Mouse (Mus musculus): ENCODE results near the gene Syt3. TPM values are rescaled to one million over a fixed set of nuclear protein-coding genes. Genes with fewer than 3 reads are reported as not detected.

Gene Syt3
- polyA plus RNA-seq (2015; fragmentation: Nextera tagmentation; extraction: Ambion mirVana): 0.03 and 0.09 TPM in 2 replicates

DNA sequence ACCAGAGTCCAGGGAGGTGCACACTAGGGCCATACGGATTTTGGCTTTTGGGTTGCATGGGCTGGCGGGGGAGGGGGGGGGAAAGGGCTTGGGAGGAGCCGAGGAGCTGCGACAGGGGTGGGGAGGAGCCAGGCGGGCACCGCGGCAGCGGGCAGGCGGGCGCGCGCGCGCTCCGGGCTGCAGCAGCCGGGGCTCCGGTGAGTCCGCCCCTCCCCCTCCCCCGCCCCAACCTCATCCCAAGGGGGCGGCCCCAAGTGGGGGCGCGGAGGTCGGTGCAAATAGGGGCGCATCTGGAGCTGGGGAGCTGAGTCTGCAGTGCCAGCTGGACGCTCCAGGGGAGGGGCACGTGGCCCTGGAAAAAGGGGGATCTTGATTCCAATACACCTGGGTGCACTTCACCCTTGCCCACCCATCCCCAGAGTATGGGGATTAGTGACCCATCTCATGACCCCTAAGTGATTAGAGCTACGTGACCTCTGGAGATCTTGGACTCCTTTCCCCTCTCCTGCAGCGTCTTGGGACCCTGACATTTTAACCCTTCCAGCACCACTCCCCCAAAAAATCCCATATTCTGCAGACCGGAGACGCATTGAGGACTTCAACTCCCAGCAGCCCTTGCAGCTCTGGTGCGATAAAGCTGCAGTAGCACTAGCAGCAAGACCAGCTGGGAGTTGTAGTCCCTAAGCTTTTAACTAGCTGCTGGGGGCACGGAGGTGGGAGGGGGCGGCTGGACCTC, at the start of gene Syt3:
Syt3 (plus strand) TSS at position 123 of the 736 bp plus-strand sequence.
- Histone ChIP-seq H3K4me1 (replicated peaks) (peaks cover 8% of the 10 kb centered on the region), H3K27me3 (peaks cover 72% of the 10 kb centered on the region), H3K4me3 (replicated peaks) (peak within 1 kb of the TSS; percentile 47), H3K36me3 (no peaks in the 10 kb centered on the region), H3K9ac (no peak within 1 kb of the TSS), H3K27ac (no peak within 1 kb of the TSS), H3K9me3 (replicated peaks) (no peaks in the 10 kb centered on the region), H3K4me2 (peak within 1 kb of the TSS; percentile 65)
- no peak for DNase-seq
- WGBS (ENCODE audit: insufficient replicate concordance): 1% methylated on average over 29 of the region's 33 CpGs
- peak; percentile 45; the same call in 1 of the 2 replicates for ATAC-seq (ENCODE audit: low read depth)

DNA sequence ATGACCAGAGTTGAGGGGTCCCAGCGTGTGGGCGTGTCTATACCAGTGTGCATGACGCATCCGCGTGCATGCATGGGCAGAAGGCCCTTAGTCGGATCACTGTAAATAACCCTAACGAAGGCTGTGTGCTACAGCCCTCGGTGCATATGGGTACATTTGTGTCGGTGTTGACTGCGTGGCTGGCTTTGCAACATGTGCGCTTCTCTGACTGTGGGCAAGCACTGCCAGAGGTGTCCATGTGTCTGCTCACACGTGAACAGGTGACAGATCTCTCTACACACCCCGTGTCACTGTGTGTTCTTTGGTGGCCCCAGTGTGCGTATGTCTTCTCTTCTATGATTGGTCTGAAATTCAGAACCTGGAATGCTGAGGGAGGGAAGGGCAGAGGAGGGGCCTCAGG, 49.8 kb upstream of the Syt3 start:
- Histone ChIP-seq H3K27ac (no peak overlapping the region), H3K36me3 (no peaks in the 10 kb centered on the region), H3K4me3 (replicated peaks) (no peak overlapping the region), H3K9ac (no peak overlapping the region), H3K4me2 (no peak overlapping the region), H3K9me3 (replicated peaks) (no peaks in the 10 kb centered on the region), H3K4me1 (replicated peaks) (no peaks in the 10 kb centered on the region), H3K27me3 (peaks cover 65% of the 10 kb centered on the region)
- 54% methylated on average over 14 of the region's 14 CpGs for WGBS (ENCODE audit: insufficient replicate concordance)
- DNase-seq (no peak), ATAC-seq (ENCODE audit: low read depth) (no peak)

DNA sequence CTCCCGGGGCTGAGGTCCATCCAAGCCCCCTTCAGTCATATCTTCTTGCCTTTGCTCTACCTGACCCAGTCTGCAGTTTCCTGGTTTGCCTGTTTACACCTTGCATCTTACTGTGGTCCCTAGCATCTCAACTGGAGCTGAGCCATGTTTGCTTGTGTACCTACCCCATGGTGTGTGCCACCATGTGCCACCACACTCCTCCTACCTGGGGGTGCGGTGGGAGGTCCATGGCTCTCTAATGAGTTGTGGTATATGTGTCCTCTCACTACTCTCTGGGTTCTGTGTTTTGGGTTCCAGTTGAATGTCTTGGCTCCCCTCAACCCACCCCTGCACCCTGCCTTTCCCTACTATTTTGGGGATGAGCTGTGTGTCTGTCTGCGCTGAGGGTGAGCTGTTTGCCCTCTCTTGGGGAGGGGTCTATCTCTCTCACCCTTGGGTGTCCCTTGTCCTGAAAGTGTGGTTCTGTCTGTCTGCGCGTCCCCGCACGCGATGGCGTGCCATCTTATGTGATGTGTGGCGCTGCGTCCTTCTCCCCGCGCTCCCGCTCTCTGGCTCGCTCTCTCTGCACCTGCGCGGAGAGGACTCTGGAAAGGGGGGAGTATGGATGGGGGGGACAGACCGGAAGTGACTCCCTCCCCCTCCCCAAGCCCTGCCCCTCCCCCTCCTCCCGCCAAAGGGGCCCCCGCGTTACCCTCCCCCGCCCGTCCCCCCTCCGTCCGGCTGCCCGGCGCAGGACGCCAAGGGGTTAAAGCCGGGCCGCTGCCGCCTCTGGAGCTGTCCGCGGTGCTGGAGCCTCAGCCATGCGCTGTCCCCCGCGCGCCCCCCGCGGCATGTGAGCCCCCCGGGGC, 48.6 kb upstream of the Syt3 start:
- no peaks in the 10 kb centered on the region for H3K36me3 ChIP-seq
- DNase-seq: no peak
- peak overlapping the region; percentile 46 for H3K4me2 ChIP-seq
- peak overlapping the region; percentile 26 for H3K4me3 ChIP-seq (replicated peaks)
- 5% methylated on average over 33 of the region's 40 CpGs for WGBS (ENCODE audit: insufficient replicate concordance)
- H3K4me1 ChIP-seq (replicated peaks): no peaks in the 10 kb centered on the region
- peaks cover 76% of the 10 kb centered on the region for H3K27me3 ChIP-seq
- H3K9me3 ChIP-seq (replicated peaks): no peaks in the 10 kb centered on the region
- no peak overlapping the region for H3K27ac ChIP-seq
- H3K9ac ChIP-seq: no peak overlapping the region
- no peak for ATAC-seq (ENCODE audit: low read depth)

DNA sequence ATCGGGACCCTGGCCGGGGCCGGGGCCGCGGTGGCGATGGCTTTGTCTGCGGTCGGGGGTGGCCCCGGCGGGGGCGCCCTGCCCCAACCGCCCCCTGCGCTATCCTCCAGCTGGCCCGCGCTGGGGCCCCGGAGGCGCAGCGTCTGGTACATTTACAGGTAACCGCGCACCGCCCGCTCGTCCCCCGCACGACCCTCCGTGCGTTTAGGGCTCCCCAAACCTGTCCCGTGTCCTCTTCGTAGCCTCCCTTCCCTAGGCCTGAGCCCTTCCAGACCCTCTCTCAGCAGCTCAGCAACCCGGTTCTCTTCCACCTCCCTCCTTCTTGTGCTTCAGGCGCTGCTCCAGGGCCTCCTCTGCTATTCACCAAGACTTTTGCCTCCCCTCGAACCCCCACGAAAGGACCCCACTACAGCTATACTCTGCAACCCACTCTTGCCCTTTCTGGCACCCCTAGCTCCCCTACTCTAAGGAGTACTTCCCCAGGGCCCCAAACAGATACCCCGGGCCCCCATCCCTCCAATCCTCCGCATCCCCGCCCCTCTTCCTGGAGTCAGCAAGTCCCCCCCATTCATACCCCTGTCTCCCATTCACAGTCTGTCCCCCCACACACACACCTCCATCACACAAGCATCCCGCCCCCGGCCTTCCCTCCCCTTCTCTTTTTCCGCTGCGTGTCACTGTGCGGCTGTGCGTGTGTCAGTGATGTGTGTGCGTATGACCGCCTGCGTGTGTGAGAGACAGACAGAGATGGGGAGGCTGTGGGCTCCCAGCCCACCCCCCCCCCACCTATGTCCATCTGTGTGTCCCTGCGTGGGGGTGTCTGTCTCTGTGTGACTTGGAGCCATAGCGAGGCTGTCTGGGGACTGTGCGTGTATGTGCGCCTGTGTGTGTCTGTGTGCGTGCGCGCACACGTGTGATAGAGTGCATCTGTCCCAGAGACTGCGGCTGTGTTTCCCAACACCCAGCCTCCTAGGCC, 47.6 kb upstream of the Syt3 start:
- no peaks in the 10 kb centered on the region for H3K36me3 ChIP-seq
- peaks cover 85% of the 10 kb centered on the region for H3K27me3 ChIP-seq
- H3K4me2 ChIP-seq: peak overlapping the region; percentile 46
- ATAC-seq (ENCODE audit: low read depth): no peak
- no peak for DNase-seq
- H3K9ac ChIP-seq: no peak overlapping the region
- no peaks in the 10 kb centered on the region for H3K9me3 ChIP-seq (replicated peaks)
- 5% methylated on average over 52 of the region's 54 CpGs for WGBS (ENCODE audit: insufficient replicate concordance)
- no peak overlapping the region for H3K27ac ChIP-seq
- peak overlapping the region; percentile 26 for H3K4me3 ChIP-seq (replicated peaks)
- no peaks in the 10 kb centered on the region for H3K4me1 ChIP-seq (replicated peaks)

DNA sequence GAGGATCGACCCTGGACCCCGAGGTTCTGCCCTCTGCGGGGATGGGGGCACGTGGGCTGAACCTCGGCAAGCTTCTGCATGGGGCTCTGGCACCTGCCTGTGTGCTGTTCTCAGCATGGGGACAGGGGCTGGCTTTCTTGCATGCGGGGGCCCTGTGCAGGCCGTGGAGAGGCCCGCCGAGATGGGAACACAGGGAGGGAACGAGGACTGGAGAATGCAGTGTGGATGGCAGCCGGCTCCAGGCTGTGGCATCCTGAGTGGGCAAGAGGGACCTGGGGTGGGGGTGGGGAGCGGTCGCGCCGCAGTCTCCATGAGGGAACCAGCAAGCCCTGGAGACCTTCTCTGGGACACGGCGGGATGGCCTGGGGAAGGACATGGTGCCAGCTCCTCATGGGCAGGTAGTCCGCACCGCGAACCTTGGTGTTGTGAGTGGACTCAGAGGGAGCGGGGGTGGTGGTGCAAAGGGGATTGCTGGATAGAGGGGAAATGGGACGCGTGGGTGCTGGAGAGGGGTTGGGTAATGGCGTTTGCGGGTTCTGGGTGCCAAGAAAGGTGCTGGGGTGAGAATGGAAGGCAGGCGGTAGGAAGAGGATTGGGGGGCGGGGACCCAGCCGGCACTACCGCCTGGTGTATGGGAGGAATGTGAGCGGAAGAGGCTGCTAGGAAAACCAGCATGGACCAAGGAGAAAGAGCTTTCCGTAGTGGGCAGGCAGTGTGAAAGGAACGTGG, 46.6 kb upstream of the Syt3 start:
- Histone ChIP-seq H3K27ac (no peak overlapping the region), H3K36me3 (no peaks in the 10 kb centered on the region), H3K4me1 (replicated peaks) (no peaks in the 10 kb centered on the region), H3K27me3 (peaks cover 90% of the 10 kb centered on the region), H3K9ac (no peak overlapping the region), H3K4me2 (no peak overlapping the region), H3K9me3 (replicated peaks) (no peaks in the 10 kb centered on the region), H3K4me3 (replicated peaks) (no peak overlapping the region)
- ATAC-seq (ENCODE audit: low read depth) (no peak), DNase-seq (no peak)
- WGBS (ENCODE audit: insufficient replicate concordance): 5% methylated on average over 32 of the region's 32 CpGs

DNA sequence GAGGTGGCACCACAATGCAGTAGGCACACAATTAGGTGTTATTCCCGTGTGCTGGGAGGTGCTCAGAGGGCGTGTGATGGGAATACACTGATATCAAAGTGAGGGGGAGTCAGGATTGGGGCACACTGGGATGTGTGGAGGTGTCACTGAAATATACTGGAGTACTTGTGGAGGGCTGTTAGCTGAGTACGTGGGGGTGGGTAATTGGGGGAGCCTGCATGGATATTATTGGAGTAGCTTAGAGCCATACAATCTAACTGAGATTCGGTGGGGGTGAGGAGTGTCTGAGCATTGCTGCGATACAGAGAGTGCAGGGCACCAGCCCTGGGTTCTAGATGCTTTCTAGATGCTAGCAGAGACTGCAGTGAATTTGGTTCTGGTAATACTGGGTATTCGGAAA, 43.7 kb upstream of the Syt3 start:
- peaks cover 84% of the 10 kb centered on the region for H3K27me3 ChIP-seq
- no peak overlapping the region for H3K4me3 ChIP-seq (replicated peaks)
- no peak overlapping the region for H3K9ac ChIP-seq
- no peaks in the 10 kb centered on the region for H3K9me3 ChIP-seq (replicated peaks)
- H3K4me1 ChIP-seq (replicated peaks): no peaks in the 10 kb centered on the region
- H3K36me3 ChIP-seq: no peaks in the 10 kb centered on the region
- H3K4me2 ChIP-seq: no peak overlapping the region
- no peak overlapping the region for H3K27ac ChIP-seq
- no peak for DNase-seq
- no peak for ATAC-seq (ENCODE audit: low read depth)
- 44% methylated on average over 6 of the region's 6 CpGs for WGBS (ENCODE audit: insufficient replicate concordance)

DNA sequence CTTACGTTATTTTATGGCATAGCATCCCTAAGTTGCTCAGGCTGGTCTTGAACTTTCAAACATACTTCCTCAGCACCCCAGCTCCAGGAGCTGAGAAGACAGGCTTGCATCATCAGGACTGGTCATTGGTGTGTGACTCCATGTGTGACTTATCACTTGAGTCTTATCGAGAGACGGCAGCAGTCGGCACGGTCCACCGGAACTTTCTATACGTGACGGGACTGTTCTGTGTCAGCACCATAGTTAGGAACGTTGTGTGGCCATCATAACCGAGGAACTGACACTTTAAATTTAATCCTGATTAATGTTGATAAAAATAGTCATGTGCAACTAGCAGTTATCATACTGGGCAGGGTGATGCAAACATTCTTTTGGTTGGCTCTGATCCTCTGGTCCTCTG, 42.8 kb upstream of the Syt3 start:
- Histone ChIP-seq H3K36me3 (no peaks in the 10 kb centered on the region), H3K4me2 (no peak overlapping the region), H3K9me3 (replicated peaks) (no peaks in the 10 kb centered on the region), H3K27ac (no peak overlapping the region), H3K9ac (no peak overlapping the region), H3K4me3 (replicated peaks) (no peak overlapping the region), H3K4me1 (replicated peaks) (no peaks in the 10 kb centered on the region), H3K27me3 (peaks cover 79% of the 10 kb centered on the region)
- DNase-seq (no peak), ATAC-seq (ENCODE audit: low read depth) (no peak)
- WGBS (ENCODE audit: insufficient replicate concordance): 77% methylated on average over 10 of the region's 10 CpGs

DNA sequence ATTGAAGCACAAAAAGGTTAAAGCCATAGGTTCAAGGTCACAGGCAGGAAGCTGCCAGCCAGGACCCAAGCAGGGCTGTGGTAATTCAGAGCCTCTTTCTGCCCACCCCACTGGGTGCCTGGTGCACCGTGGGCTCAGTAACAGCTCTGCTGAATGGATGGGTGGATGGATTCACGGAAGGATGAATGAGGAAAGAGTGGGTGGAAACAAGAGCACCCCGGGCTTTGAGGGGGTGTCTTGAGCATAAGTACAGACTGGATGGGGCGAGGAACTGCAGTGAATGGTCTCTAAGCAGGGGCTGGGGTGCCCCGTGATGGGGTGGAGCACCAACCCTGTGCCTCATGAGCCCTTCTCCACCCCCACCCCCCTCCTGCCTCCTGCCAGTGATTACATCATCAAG, 42.2 kb upstream of the Syt3 start:
- 32% methylated on average over 5 of the region's 5 CpGs for whole genome bisulfite sequencing (ENCODE audit: insufficient replicate concordance)
- Histone ChIP-seq H3K4me1 (replicated peaks) (no peaks in the 10 kb centered on the region), H3K9me3 (replicated peaks) (no peaks in the 10 kb centered on the region), H3K9ac (no peak overlapping the region), H3K36me3 (no peaks in the 10 kb centered on the region), H3K27me3 (peaks cover 73% of the 10 kb centered on the region), H3K27ac (no peak overlapping the region), H3K4me3 (replicated peaks) (no peak overlapping the region), H3K4me2 (no peak overlapping the region)
- DNase-seq (no peak), ATAC-seq (ENCODE audit: low read depth) (no peak)

DNA sequence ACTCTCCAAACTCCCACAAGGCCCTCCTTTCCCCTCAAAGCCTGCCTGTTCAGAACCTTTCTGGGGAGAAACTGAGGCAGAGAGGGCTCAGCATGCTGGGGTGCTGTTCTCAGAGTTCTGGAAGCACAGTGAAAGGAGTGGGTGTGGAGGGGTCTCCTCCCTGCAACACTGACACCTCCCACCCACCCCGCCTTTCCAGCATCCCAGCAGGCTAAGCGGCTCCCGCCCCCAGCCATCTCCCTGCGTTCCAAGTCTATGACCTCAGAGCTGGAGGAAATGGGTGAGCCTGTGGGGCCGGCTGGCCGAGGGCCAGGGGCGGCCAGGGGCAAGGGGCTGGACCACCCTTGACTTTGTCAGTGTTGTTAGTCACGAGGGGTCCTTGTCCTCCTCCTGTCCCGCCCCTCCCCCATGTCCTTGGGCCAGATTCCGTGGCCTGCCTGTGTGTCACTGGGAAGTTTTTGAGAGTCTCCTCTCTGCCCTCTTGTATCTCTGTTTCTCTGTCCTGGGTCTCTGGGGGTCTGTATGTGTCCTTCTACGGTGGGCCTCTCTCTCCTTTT, 40.4 kb upstream of the Syt3 start:
- Histone ChIP-seq H3K27ac (no peak overlapping the region), H3K4me3 (replicated peaks) (no peak overlapping the region), H3K4me1 (replicated peaks) (no peaks in the 10 kb centered on the region), H3K36me3 (no peaks in the 10 kb centered on the region), H3K9ac (no peak overlapping the region), H3K4me2 (no peak overlapping the region), H3K9me3 (replicated peaks) (no peaks in the 10 kb centered on the region), H3K27me3 (peaks cover 68% of the 10 kb centered on the region)
- ATAC-seq (ENCODE audit: low read depth): no peak; the same call in 1 of the 2 replicates
- DNase-seq: no peak
- 12% methylated on average over 11 of the region's 11 CpGs for WGBS (ENCODE audit: insufficient replicate concordance)

DNA sequence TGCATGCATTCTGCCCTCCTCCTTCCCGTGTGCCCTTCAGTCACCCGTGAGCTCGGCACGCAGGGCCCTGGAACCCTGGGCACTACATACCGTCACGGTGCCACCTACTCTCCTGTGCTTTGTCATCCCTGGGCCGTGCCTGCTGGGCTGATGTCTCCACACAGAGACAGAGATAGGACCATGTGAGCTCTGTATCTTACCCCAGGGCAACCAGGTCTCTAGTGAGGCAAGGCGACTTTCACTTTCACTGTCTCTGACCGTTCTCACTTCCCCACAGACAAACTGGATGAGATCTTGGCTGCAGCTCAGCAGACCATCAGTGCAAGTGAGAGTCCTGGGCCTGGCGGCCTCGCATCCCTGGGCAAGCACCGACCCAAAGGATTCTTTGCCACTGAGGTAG, 39.3 kb upstream of the Syt3 start:
- WGBS (ENCODE audit: insufficient replicate concordance): 41% methylated on average over 12 of the region's 12 CpGs

More for the DNA sequence above, 39.3 kb upstream of the Syt3 start:
- Histone ChIP-seq H3K27me3 (peaks cover 67% of the 10 kb centered on the region), H3K9me3 (replicated peaks) (no peaks in the 10 kb centered on the region), H3K4me2 (no peak overlapping the region), H3K4me1 (replicated peaks) (no peaks in the 10 kb centered on the region), H3K4me3 (replicated peaks) (no peak overlapping the region), H3K9ac (no peak overlapping the region), H3K36me3 (no peaks in the 10 kb centered on the region), H3K27ac (no peak overlapping the region)
- no peak for ATAC-seq (ENCODE audit: low read depth)
- no peak for DNase-seq

Data from liver, embryonic 13.5 days (tissue).